Mouse (Mus musculus) ES-Bruce4 (cell line): ENCODE measurements at regions not wholly inside any gene's neighbourhood (a gene's known extent, or its start where the extent isn't known, plus 50 kb on each side); places are given as distances from the start of the nearest gene placed in this dataset.
"Not testable (repeated sequence)": the region's sequence is repeated elsewhere in the genome, so short reads cannot be mapped to it uniquely, and the experiment has no call there.

Source experiments
- H3K27ac ChIP-seq: 2 replicates; pipeline ENCODE4 v1.5.1; 2012; ENCODE audit warnings: low read length, inconsistent platforms; ENCODE audit not compliant: insufficient read depth
- H3K27me3 ChIP-seq: 2 replicates; pipeline ENCODE4 v1.6.1; 2012; ENCODE audit warnings: mild to moderate bottlenecking, low read length, inconsistent platforms; ENCODE audit not compliant: control insufficient read depth, poor library complexity, insufficient read depth, severe bottlenecking
- H3K36me3 ChIP-seq: 2 replicates; pipeline ENCODE4 v1.6.1; 2012; ENCODE audit warnings: inconsistent platforms, mild to moderate bottlenecking, low read length, moderate library complexity; ENCODE audit not compliant: control insufficient read depth, poor library complexity, insufficient read depth, severe bottlenecking
- H3K4me1 ChIP-seq: one replicate; pipeline ENCODE4 v1.8.1; 2011; ENCODE audit warnings: low read length; ENCODE audit not compliant: control insufficient read depth, insufficient read depth
- H3K4me3 ChIP-seq: 2 replicates; pipeline ENCODE4 v1.5.1; 2011; ENCODE audit warnings: low read depth, mild to moderate bottlenecking, low read length
- H3K9ac ChIP-seq: 2 replicates; pipeline ENCODE4 v1.6.1; 2012; ENCODE audit warnings: low read depth, mild to moderate bottlenecking, inconsistent platforms; ENCODE audit not compliant: poor library complexity, severe bottlenecking
- H3K9me3 ChIP-seq: replicated peaks from 2 replicates; pipeline ENCODE4 v1.6.1; 2012; ENCODE audit warnings: mild to moderate bottlenecking, low read length, inconsistent platforms; ENCODE audit not compliant: control insufficient read depth, poor library complexity, insufficient read depth, severe bottlenecking
- EP300 ChIP-seq: IDR thresholded peaks from 2 replicates; pipeline ENCODE4 v1.6.1; 2011; ENCODE audit warnings: low read depth, low read length; ENCODE audit not compliant: insufficient read depth
- POLR2A ChIP-seq: IDR thresholded peaks from one replicate; pipeline ENCODE4 v1.8.1; 2011; ENCODE audit warnings: low read length; ENCODE audit not compliant: insufficient read depth

GRCm38 (mm10) chr13:66349131-66349530, 91.8 kb downstream of the 2410141K09Rik start:
- H3K27ac ChIP-seq, H3K9me3 ChIP-seq, H3K27me3 ChIP-seq, H3K36me3 ChIP-seq, H3K9ac ChIP-seq, H3K4me1 ChIP-seq: not testable (repeated sequence)
- H3K4me3 ChIP-seq, result peak overlapping the region; percentile 75

GRCm38 (mm10) chr13:66320280-66320679, 92.9 kb upstream of the Gm10772 start:
- not testable (repeated sequence) for H3K36me3 ChIP-seq

GRCm38 (mm10) chr13:66311819-66312218, 84.4 kb upstream of the Gm10772 start:
- peak overlapping the region; percentile 77 for H3K27ac ChIP-seq
- TF ChIP-seq EP300, result peak; percentile 97
- not testable (repeated sequence) for H3K4me1 ChIP-seq, H3K4me3 ChIP-seq, H3K9me3 ChIP-seq, H3K27me3 ChIP-seq, H3K36me3 ChIP-seq, H3K9ac ChIP-seq

More at GRCm38 (mm10) chr13:66320280-66320679, 92.9 kb upstream of the Gm10772 start:
- not testable (repeated sequence) for H3K9ac ChIP-seq, H3K27me3 ChIP-seq, H3K4me3 ChIP-seq, H3K4me1 ChIP-seq
- H3K9me3 ChIP-seq, result peaks cover 20% of the 10 kb centered on the region
- 0 out of 2 replicates have a peak overlapping the region, but pooled peaks have one; percentile 44 for H3K27ac ChIP-seq

GRCm38 (mm10) chr13:66299901-66300300, 72.5 kb upstream of the Gm10772 start:
- not testable (repeated sequence) for H3K27me3 ChIP-seq

GRCm38 (mm10) chr13:66291385-66291784, 64.0 kb upstream of the Gm10772 start:
- H3K4me1 ChIP-seq, H3K9me3 ChIP-seq, H3K27me3 ChIP-seq, H3K36me3 ChIP-seq: not testable (repeated sequence)
- peak overlapping the region; percentile 87 for H3K27ac ChIP-seq
- TF ChIP-seq POLR2A, result peak; percentile 57
- peak overlapping the region; percentile 86 for H3K4me3 ChIP-seq
- H3K9ac ChIP-seq, result peak overlapping the region; percentile 82

More at GRCm38 (mm10) chr13:66299901-66300300, 72.5 kb upstream of the Gm10772 start:
- H3K36me3 ChIP-seq, H3K9me3 ChIP-seq, H3K27ac ChIP-seq, H3K4me3 ChIP-seq, H3K9ac ChIP-seq, H3K4me1 ChIP-seq: not testable (repeated sequence)
